Mouse (Mus musculus): ENCODE data around the gene Ryr3.

Gene Ryr3

GRCm38 (mm10) chr2:112910579-112910978 is 306.3 kb downstream of the Ryr3 start:
- peak; percentile 10 to 34 for DNase-seq (ENCODE audit: low spot score in 2 of 2)

DNA sequence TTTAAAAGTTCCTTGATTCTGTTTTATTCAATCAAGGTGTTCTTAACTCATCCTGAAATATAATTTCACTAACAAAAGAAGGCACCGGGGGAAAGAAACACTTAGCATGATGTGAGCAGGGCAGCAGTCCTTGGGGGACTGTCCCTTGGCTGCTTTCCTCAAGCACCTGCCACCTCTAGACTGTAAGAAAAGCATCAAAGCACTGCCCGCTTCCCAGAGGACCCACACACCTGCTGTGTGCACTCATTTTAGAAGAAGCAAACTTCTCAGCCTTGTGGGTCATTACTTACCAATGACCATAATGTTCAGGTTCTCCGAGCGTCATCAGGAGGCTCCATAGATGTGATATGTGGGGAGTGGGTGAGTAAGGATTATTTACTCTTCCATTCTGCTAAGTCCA is 307.8 kb downstream of the Ryr3 start:
- DNase-seq (ENCODE audit: low spot score in 2 of 2): no peak

- DNase-seq (ENCODE audit: low spot score in 2 of 2): no peak
Observed at GRCm38 (mm10) chr2:112900747-112901146, 316.1 kb downstream of the Ryr3 start.

DNA sequence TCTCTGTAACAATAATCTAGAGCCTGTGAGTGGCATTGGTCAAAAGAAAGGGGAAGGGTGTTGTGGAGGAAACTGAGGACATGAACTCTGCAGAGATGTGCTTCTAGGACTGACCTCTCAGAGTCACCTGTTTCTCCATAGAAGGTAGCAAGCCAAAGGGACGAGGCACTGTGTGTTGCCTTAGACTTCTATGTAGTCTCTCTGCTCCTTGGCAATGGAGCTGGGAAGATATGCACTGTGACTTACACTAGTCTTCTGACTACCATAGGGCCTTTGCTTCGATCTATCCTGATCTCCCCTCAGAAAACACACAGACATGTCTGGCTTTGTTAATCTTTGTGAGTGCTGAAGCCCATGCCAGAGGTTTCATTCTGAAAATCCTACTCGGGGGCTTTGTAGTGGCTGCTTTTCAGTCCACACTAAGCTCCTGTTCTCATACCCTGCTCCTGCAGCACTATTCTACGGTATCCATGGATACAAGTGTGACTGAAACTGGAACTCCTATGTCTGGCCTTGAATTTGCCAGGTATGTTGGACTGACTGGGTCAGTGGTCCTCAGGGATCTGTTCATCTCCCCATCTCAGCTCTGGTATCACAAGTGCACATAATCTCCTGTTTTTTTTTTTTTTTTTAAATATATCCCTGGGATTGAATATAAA is 332.3 kb downstream of the Ryr3 start:
- DNase-seq (ENCODE audit: low spot score in 2 of 2): no peak

DNA sequence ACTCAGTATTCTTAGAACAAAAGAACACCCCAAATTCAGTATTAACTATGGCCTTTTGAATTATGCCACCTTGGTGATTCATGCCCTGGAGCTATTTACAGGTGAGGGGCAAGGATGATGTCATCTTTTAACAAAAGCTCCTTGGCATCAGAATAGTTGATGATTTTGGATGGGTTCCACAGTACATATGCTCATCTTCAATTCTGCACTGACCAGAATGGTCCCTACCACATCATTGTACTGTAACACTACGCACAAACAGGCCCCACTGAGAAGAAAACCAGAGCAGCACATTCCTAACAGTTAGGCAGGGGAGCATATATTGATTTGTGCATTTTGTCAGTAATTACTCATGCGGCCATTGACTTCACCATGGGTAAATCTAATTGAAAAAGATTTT is 335.1 kb downstream of the Ryr3 start:
- no peak for DNase-seq (ENCODE audit: low spot score in 2 of 2)

DNA sequence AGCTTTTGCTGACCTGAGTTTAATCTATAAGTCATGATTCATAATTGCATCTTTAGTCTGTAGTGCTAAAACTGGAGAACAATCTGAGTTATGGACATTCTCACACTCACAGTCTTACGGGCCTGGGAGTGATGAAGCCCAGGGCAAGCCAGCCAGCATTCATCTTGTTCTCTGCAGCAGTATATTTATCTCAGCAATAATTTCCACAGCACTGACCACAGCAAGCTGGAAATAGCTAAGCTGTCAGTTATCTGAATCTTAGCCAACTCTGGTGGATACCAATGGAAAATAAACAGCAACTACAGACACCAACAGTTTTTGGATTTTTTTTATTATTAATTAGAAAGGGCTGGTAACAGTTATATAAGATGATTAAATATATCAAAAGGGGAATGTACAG is 335.5 kb downstream of the Ryr3 start:
- no peak for DNase-seq (ENCODE audit: low spot score in 2 of 2)

DNA sequence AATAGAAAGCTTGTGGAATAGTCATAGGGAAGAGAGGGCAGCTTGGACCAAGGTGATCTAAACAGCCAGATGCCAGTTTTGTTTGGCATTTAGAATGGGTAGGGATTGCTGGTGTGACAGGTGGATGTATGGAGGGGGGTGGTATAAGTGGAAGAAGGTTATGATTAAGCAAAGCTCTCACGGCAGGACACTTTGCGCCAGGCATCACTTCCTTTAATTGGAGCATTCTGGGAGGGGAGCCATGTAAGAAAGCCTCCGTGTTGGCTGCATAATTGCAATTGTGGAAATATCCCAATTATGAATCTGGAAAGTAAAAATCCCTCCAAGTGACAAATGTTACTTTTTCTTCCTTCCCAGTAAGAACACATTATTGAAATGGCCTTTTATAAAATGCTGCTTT is 339.5 kb downstream of the Ryr3 start:
- no peak for DNase-seq (ENCODE audit: low spot score in 2 of 2)

GRCm38 (mm10) chr2:112866043-112866551 is 350.8 kb downstream of the Ryr3 start:
- no peak for DNase-seq (ENCODE audit: low spot score in 2 of 2)

- peak; percentile 12 to 14 for DNase-seq (ENCODE audit: low spot score in 2 of 2)
Observed at GRCm38 (mm10) chr2:112861792-112862191, 355.1 kb downstream of the Ryr3 start.

DNA sequence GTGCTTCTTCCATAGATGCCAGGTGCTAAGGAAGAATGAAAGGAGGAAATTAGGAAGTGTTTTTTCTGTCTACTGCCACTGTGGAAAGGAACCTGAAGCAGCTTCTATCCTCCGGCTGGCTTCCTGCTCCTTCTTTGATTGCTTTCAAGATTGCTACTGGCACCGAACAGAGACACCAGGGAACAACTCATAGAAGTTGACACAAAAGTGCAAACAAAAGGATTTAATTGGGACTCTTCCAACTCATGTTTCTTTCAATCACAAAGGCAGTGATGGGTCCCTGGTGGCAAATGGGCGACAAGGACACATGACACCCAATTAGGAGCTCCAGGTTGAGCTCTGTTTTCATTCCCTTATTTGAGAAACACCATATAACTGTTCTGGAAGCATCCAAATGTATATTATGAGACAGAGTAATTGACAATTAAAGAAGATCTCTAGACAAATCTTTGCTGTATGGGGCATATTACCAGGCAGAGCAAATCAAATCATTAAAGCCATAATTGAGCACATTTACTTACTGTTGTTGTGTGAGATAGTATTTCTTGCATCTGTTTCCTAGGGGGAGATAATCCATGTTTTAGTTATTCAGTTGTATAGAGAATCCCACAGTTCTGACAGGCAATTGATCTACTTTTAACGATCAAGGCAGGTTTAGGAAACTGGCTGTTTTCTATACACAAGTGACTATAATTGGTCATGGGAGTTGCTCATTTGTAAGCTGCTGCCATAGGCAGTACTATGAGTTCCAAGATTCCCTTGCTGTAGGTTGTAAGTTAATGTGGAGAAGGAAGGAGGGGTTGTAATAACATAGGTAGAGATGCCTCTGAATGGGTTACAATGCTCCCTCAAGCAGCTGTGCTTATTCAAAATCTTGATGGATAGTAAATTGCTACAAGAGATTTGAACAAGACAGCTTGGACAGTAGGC is 371.0 kb downstream of the Ryr3 start:
- DNase-seq (ENCODE audit: low spot score in 2 of 2): no peak

GRCm38 (mm10) chr2:112842877-112843276 is 374.0 kb downstream of the Ryr3 start:
- DNase-seq (ENCODE audit: low spot score in 2 of 2): no peak

DNA sequence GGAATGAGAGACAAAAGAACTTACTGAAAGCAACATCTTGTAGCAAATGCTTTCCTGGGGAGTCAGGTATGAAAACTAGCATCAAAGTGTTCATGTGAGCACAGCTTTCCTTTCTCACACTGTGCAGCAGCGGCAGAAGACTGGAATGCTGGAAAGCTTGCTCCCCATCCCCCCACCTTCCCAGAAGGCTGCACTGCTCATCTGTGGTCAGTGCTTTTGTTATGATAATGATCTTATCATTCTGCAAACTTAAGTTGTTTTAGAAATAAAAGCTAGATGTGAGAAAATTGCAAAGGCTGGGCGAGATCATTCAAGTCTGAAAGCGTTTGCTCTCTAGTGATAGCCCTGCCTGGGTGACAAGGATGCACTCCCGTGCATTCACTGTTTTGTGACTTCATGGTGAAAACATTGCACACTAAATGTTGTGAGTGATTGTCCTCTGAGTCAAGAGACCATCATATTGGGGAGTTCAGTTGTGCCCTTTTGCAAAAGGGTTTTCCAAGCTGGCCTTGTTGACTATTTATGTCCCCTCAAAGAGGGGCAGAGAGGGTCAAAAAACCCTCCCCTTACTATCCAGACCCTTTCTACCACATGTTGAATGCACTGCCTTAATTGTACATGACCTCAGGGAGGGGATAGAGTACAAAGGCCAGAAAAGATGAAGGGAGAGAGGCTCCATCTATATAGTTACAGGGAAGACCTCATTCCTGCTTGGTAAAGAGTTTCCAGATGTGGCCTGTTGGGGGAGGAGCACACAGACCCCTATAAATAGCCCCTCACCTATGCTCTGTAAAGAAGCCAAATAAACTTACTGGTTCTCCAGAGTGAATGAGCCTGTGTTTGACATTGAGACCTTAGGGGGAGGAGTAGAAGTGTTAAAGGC is 385.2 kb downstream of the Ryr3 start:
- no peak for DNase-seq (ENCODE audit: low spot score in 2 of 2)

DNA sequence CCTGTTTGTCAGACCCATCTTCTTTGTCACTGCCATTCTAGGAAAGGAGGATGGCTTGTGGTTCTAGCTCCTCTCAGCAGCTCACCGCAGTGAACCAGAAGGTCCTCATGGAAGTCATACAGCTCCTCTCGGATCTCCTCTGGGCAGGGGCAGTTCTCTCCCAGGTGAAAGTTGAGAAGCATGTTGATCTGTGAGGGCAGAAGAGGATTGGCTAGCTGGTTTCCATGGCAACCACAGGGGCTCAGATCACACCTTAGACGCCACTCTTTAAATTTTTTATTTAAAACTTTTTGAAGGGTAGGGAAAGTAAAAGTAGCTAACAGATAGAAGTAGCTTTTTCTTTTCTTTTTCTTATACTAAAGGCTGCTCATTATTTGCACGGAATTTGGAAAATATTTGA is 390.3 kb downstream of the Ryr3 start:
- no peak for DNase-seq (ENCODE audit: low spot score in 2 of 2)

DNA sequence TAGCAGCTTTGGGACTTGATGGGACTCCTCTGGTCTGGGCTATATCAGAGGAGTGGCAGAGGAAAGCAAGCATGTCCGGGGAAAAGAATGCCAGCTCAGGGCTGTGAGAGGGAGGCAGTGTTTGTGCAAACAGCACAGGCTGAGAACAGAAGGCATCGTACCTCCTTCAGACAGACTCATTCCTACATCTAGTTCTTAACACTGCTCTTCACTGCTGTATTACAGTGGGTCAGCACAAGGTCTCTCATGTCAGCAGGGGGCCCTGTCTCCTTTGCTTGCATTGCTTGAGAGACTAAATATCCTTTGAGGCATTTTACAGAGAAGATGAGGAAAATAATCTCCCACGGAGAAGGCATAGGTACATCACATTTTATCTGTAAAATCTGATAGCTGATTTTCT is 394.2 kb downstream of the Ryr3 start:
- DNase-seq (ENCODE audit: low spot score in 2 of 2): peak in 1 of 2 experiments; percentile 13

- no peak for DNase-seq (ENCODE audit: low spot score in 2 of 2)
Observed at GRCm38 (mm10) chr2:112819059-112819458, 397.8 kb downstream of the Ryr3 start.

DNA sequence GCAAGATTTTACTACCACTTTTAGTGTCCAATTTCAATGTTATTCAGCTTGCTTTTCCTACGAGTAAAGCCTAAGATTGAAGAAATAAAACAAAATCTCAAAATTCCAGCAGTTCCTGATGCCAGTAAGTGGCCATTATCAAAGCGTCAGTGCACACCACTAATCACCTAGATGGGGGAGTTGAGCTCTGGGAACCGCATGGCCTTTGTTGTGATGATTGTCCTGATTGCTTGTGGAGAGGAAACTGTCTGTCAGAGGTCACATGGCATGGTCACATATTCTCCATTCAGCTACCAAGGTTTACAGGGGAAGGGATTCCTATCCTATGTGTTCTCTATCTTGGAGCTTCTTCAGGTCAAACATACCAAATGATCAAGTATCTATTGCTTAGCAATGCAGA is 399.9 kb downstream of the Ryr3 start:
- no peak for DNase-seq (ENCODE audit: low spot score in 2 of 2)

DNA sequence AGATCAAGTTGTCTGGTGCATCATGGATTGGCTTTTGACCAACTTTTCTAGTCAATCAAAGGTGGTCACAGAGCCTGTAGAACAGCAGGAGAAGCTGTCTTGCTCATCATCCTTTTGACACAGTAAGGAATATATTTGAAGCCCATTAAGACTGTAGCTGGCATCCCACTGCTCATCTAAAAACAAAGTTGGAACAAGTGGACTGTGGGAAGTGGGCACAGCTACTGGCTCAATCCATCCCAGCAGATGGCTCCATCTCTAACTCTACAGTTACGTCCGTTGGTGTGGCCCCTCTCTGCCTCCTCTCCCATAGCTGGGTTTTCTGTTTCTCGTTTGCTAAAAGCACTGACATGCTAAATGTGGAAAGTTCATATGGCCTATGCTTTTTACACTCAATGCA is 400.9 kb downstream of the Ryr3 start:
- no peak for DNase-seq (ENCODE audit: low spot score in 2 of 2)

- peak; percentile 19 to 44 for DNase-seq (ENCODE audit: low spot score in 2 of 2)
Observed at GRCm38 (mm10) chr2:112812637-112813402, 404.1 kb downstream of the Ryr3 start.

- DNase-seq (ENCODE audit: low spot score in 2 of 2): no peak
Observed at GRCm38 (mm10) chr2:112806015-112806414, 410.9 kb downstream of the Ryr3 start.

- peak; percentile 76 to 81 for DNase-seq (ENCODE audit: low spot score in 2 of 2)
Observed at GRCm38 (mm10) chr2:112799995-112800353, 416.9 kb downstream of the Ryr3 start.

GRCm38 (mm10) chr2:112799351-112799994 is 417.4 kb downstream of the Ryr3 start:
- no peak for DNase-seq (ENCODE audit: low spot score in 2 of 2)

All from right cerebral cortex, adult 2 months (tissue).